Mouse (Mus musculus): ENCODE measurements around the gene Ppp1r2.

- TF ChIP-seq CTCF (IDR thresholded peaks at IDR 0.05; ENCODE audit: borderline replicate concordance, extremely low read depth, insufficient read depth, insufficient read length) (no peak), POLR2A (IDR thresholded peaks at IDR 0.05; ENCODE audit: borderline replicate concordance, extremely low read depth, insufficient read depth, insufficient read length, poor library complexity, severe bottlenecking) (no peak)
Measured at GRCm38 (mm10) chr16:31286801-31287488, 11.9 kb upstream of the Ppp1r2 start.
